Mouse (Mus musculus): ENCODE measurements around the gene Mre11a. TPM values are rescaled to one million over a fixed set of nuclear protein-coding genes. Genes with fewer than 3 reads are reported as not detected.

The Mre11a gene
- polyA plus RNA-seq, 1 experiment from 2014 or later: 12.8 TPM

- no peak overlapping the region for H3K4me2 ChIP-seq
- H3K9me3 ChIP-seq (replicated peaks): 0 out of 2 replicates have a peak, but pooled peaks cover under 1% of the 10 kb centered on the region
- no peak overlapping the region for H3K9ac ChIP-seq
- no peak overlapping the region for H3K27ac ChIP-seq
- H3K4me1 ChIP-seq (replicated peaks): peaks cover 7% of the 10 kb centered on the region
- WGBS: 37% methylated on average over 4 of the region's 4 CpGs
- H3K36me3 ChIP-seq: no peaks in the 10 kb centered on the region
- peaks cover 60% of the 10 kb centered on the region for H3K27me3 ChIP-seq
- no peak overlapping the region for H3K4me3 ChIP-seq
- ATAC-seq (replicated peaks; ENCODE audit: insufficient number of reproducible peaks, insufficient read depth, low FRiP score, low read depth): no peak
Measured at GRCm38 (mm10) chr9:14856922-14857654, 72.6 kb downstream of the Mre11a start.

GRCm38 (mm10) chr9:14858170-14858706, 73.8 kb downstream of the Mre11a start:
- Histone ChIP-seq H3K27ac (no peak overlapping the region), H3K36me3 (no peaks in the 10 kb centered on the region), H3K9ac (no peak overlapping the region), H3K27me3 (peaks cover 72% of the 10 kb centered on the region), H3K4me2 (no peak overlapping the region), H3K4me3 (no peak overlapping the region), H3K9me3 (replicated peaks) (no peaks in the 10 kb centered on the region), H3K4me1 (replicated peaks) (peaks cover 7% of the 10 kb centered on the region)
- WGBS: 51% methylated on average over 7 of the region's 7 CpGs
- ATAC-seq (replicated peaks; ENCODE audit: insufficient number of reproducible peaks, insufficient read depth, low FRiP score, low read depth): no peak

GRCm38 (mm10) chr9:14858782-14859181, 74.3 kb downstream of the Mre11a start:
- Histone ChIP-seq H3K9ac (no peak overlapping the region), H3K36me3 (no peaks in the 10 kb centered on the region), H3K4me1 (replicated peaks) (peaks cover 7% of the 10 kb centered on the region), H3K4me2 (no peak overlapping the region), H3K4me3 (no peak overlapping the region), H3K27me3 (peaks cover 77% of the 10 kb centered on the region), H3K27ac (no peak overlapping the region), H3K9me3 (replicated peaks) (no peaks in the 10 kb centered on the region)
- no peak for ATAC-seq (replicated peaks; ENCODE audit: insufficient number of reproducible peaks, insufficient read depth, low FRiP score, low read depth)
- 75% methylated on average over 3 of the region's 3 CpGs for WGBS

- Histone ChIP-seq H3K9me3 (replicated peaks) (no peaks in the 10 kb centered on the region), H3K4me3 (peak within 1 kb of the TSS; percentile 39), H3K27me3 (peaks cover 81% of the 10 kb centered on the region), H3K36me3 (no peaks in the 10 kb centered on the region), H3K9ac (peak within 1 kb of the TSS; percentile 18; the same call in 1 of the 2 replicates), H3K4me1 (replicated peaks) (peaks cover 7% of the 10 kb centered on the region), H3K4me2 (peak within 1 kb of the TSS; percentile 76), H3K27ac (no peak within 1 kb of the TSS)
- peak; percentile 66 for ATAC-seq (replicated peaks; ENCODE audit: insufficient number of reproducible peaks, insufficient read depth, low FRiP score, low read depth)
- 2% methylated on average over 47 of the region's 47 CpGs for WGBS
Measured at GRCm38 (mm10) chr9:14859868-14860639, 75.6 kb downstream of the Mre11a start, which contains the start of gene Gpr83. Gene Gpr83, plus strand, starts transcription at chr9:14860210.

GRCm38 (mm10) chr9:14863126-14863525, 78.7 kb downstream of the Mre11a start:
- Histone ChIP-seq H3K36me3 (no peaks in the 10 kb centered on the region), H3K4me1 (replicated peaks) (peaks cover 7% of the 10 kb centered on the region), H3K4me2 (no peak overlapping the region), H3K27ac (no peak overlapping the region), H3K27me3 (peaks cover 81% of the 10 kb centered on the region), H3K4me3 (no peak overlapping the region), H3K9ac (no peak overlapping the region), H3K9me3 (replicated peaks) (no peaks in the 10 kb centered on the region)
- no peak for ATAC-seq (replicated peaks; ENCODE audit: insufficient number of reproducible peaks, insufficient read depth, low FRiP score, low read depth)
- WGBS: 81% methylated on average over 3 of the region's 3 CpGs

- whole genome bisulfite sequencing: 76% methylated on average over 9 of the region's 9 CpGs
- Histone ChIP-seq H3K27me3 (peaks cover 65% of the 10 kb centered on the region), H3K4me3 (no peak overlapping the region), H3K4me2 (no peak overlapping the region), H3K36me3 (no peaks in the 10 kb centered on the region), H3K4me1 (replicated peaks) (peaks cover 6% of the 10 kb centered on the region), H3K27ac (no peak overlapping the region), H3K9ac (no peak overlapping the region), H3K9me3 (replicated peaks) (no peaks in the 10 kb centered on the region)
- ATAC-seq (replicated peaks; ENCODE audit: insufficient number of reproducible peaks, insufficient read depth, low FRiP score, low read depth): no peak
Measured at GRCm38 (mm10) chr9:14864726-14865125, 80.3 kb downstream of the Mre11a start.

- Histone ChIP-seq H3K9ac (no peak overlapping the region), H3K4me1 (replicated peaks) (no peaks in the 10 kb centered on the region), H3K27me3 (peaks cover 44% of the 10 kb centered on the region), H3K36me3 (no peaks in the 10 kb centered on the region), H3K4me2 (no peak overlapping the region), H3K27ac (no peak overlapping the region), H3K9me3 (replicated peaks) (no peaks in the 10 kb centered on the region), H3K4me3 (no peak overlapping the region)
- 30% methylated on average over 7 of the region's 7 CpGs for WGBS
- ATAC-seq (replicated peaks; ENCODE audit: insufficient number of reproducible peaks, insufficient read depth, low FRiP score, low read depth): no peak
Measured at GRCm38 (mm10) chr9:14866957-14867356, 82.5 kb downstream of the Mre11a start.

GRCm38 (mm10) chr9:14868326-14868725, 83.9 kb downstream of the Mre11a start:
- ATAC-seq (replicated peaks; ENCODE audit: insufficient number of reproducible peaks, insufficient read depth, low FRiP score, low read depth): no peak
- no peaks in the 10 kb centered on the region for H3K9me3 ChIP-seq (replicated peaks)
- H3K9ac ChIP-seq: no peak overlapping the region
- no peaks in the 10 kb centered on the region for H3K4me1 ChIP-seq (replicated peaks)
- H3K4me2 ChIP-seq: no peak overlapping the region
- H3K36me3 ChIP-seq: no peaks in the 10 kb centered on the region
- WGBS: 90% methylated on average over 8 of the region's 8 CpGs
- no peak overlapping the region for H3K27ac ChIP-seq
- peaks cover 34% of the 10 kb centered on the region; the same call in 1 of the 2 replicates for H3K27me3 ChIP-seq
- H3K4me3 ChIP-seq: no peak overlapping the region

- peaks cover 20% of the 10 kb centered on the region; the same call in 1 of the 2 replicates for H3K27me3 ChIP-seq
- H3K27ac ChIP-seq: no peak overlapping the region
- ATAC-seq (replicated peaks; ENCODE audit: insufficient number of reproducible peaks, insufficient read depth, low FRiP score, low read depth): no peak
- no peak overlapping the region for H3K4me3 ChIP-seq
- 86% methylated on average over 2 of the region's 2 CpGs for WGBS
- H3K9me3 ChIP-seq (replicated peaks): no peaks in the 10 kb centered on the region
- no peak overlapping the region for H3K4me2 ChIP-seq
- no peaks in the 10 kb centered on the region for H3K36me3 ChIP-seq
- H3K9ac ChIP-seq: no peak overlapping the region
- H3K4me1 ChIP-seq (replicated peaks): no peaks in the 10 kb centered on the region
Measured at GRCm38 (mm10) chr9:14870377-14870776, 85.9 kb downstream of the Mre11a start.

- no peak overlapping the region for H3K4me3 ChIP-seq
- WGBS: 85% methylated on average over 10 of the region's 10 CpGs
- H3K9ac ChIP-seq: no peak overlapping the region
- H3K36me3 ChIP-seq: no peaks in the 10 kb centered on the region
- H3K4me2 ChIP-seq: no peak overlapping the region
- ATAC-seq (replicated peaks; ENCODE audit: insufficient number of reproducible peaks, insufficient read depth, low FRiP score, low read depth): no peak
- peaks cover 15% of the 10 kb centered on the region; the same call in 1 of the 2 replicates for H3K27me3 ChIP-seq
- no peaks in the 10 kb centered on the region for H3K9me3 ChIP-seq (replicated peaks)
- no peak overlapping the region for H3K27ac ChIP-seq
- no peaks in the 10 kb centered on the region for H3K4me1 ChIP-seq (replicated peaks)
Measured at GRCm38 (mm10) chr9:14870802-14871201, 86.3 kb downstream of the Mre11a start.

GRCm38 (mm10) chr9:14871536-14871935, 87.1 kb downstream of the Mre11a start:
- ATAC-seq (replicated peaks; ENCODE audit: insufficient number of reproducible peaks, insufficient read depth, low FRiP score, low read depth): no peak
- Histone ChIP-seq H3K4me3 (no peak overlapping the region), H3K36me3 (no peaks in the 10 kb centered on the region), H3K27me3 (peaks cover 9% of the 10 kb centered on the region; the same call in 1 of the 2 replicates), H3K9me3 (replicated peaks) (no peaks in the 10 kb centered on the region), H3K27ac (no peak overlapping the region), H3K4me2 (no peak overlapping the region), H3K4me1 (replicated peaks) (no peaks in the 10 kb centered on the region), H3K9ac (no peak overlapping the region)
- 60% methylated on average over 3 of the region's 3 CpGs for WGBS

Measured in heart, embryonic 15.5 days (tissue).